Mouse (Mus musculus) hindbrain, embryonic 14.5 days (tissue): Measurements from ENCODE around the gene Stk17b. TPM values are rescaled to one million over a fixed set of nuclear protein-coding genes. Genes with fewer than 3 reads are reported as not detected.

Experiments used
- ATAC-seq: fragments of 200-750 bp; cut with Nextera tagmentation; 2 replicates; pipeline ENCODE4 v1.8.0; 2017; ENCODE audit warnings: moderate number of reproducible peaks, mild to moderate bottlenecking, moderate TSS enrichment, moderate library complexity; ENCODE audit not compliant: low FRiP score
- DNase-seq: peaks from one replicate; pipeline ENCODE4 v3.0.0-alpha.2; 2015; ENCODE audit warnings: low spot score
- H3K27ac ChIP-seq: fragments of 300-500 bp; sonication (generic); 2 replicates; pipeline ENCODE4 v1.5.1; 2014; ENCODE audit warnings: mild to moderate bottlenecking, moderate library complexity
- H3K27me3 ChIP-seq: fragments of 300-500 bp; sonication (generic); 2 replicates; pipeline ENCODE4 v1.6.1; 2014; ENCODE audit warnings: mild to moderate bottlenecking, low read length, mixed read lengths; ENCODE audit not compliant: control insufficient read depth, insufficient read depth
- H3K36me3 ChIP-seq: fragments of 300-500 bp; sonication (generic); replicated peaks from 2 replicates; pipeline ENCODE4 v1.6.1; 2014; ENCODE audit not compliant: control insufficient read depth, insufficient read depth
- H3K4me1 ChIP-seq: fragments of 300-500 bp; sonication (generic); replicated peaks from 2 replicates; pipeline ENCODE4 v1.6.1; 2014; ENCODE audit warnings: antibody characterized with exemption, low read length, mixed read lengths; ENCODE audit not compliant: control insufficient read depth, insufficient read depth
- H3K4me2 ChIP-seq: fragments of 300-500 bp; sonication (generic); replicated peaks from 2 replicates; pipeline ENCODE4 v1.6.1; 2014; ENCODE audit warnings: mild to moderate bottlenecking, moderate library complexity
- H3K4me3 ChIP-seq: fragments of 300-500 bp; sonication (generic); replicated peaks from 2 replicates; pipeline ENCODE4 v1.5.1; 2014; ENCODE audit warnings: mild to moderate bottlenecking, low read length
- H3K9ac ChIP-seq: fragments of 300-500 bp; sonication (generic); 2 replicates; pipeline ENCODE4 v1.6.1; 2014
- H3K9me3 ChIP-seq: fragments of 300-500 bp; sonication (generic); 2 replicates; pipeline ENCODE4 v1.6.1; 2016; ENCODE audit warnings: low read length; ENCODE audit not compliant: control insufficient read depth
- WGBS: fragments of 180-500 bp; shearing (Covaris S2); extraction: QIAGEN DNeasy Blood & Tissue Kit; methylation state at CpG from one replicate; pipeline ENCODE4 v1.1.7; 2014; 5-methylcytosine and 5-hydroxymethylcytosine counted together
- polyA plus RNA-seq: library from polyadenylated mRNA; unstranded; fragments of >200 nt; fragmentation: Nextera tagmentation; extraction: Ambion mirVana; gene quantifications from 2 replicates; pipeline ENCODE4 v1.2.1, GENCODE M21; 2014

Gene Stk17b
- polyA plus RNA-seq, 1 experiment from 2014 or later = 5.6 TPM

DNA sequence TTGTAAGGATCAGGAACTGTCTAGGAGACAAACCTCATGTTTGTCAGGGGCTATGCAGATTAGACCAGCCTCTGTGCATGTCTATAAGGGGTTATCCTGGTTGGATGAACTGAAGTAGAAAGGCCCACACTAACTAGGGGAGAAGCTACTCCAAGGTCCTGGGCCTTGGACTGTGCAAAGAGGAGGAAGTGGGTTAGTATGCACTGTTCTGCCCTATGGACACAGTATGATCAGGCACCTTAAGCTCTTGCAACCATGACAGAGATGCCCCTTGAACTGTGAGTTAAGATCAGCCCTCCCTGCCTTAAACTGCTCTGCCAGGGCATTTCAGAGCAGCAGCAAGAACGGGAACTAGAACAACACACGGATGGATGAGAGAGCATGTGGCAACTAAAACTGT is 31.3 kb upstream of the Stk17b start:
- DNase-seq (no peak), ATAC-seq (no peak)
- H3K4me3 ChIP-seq = no peak overlapping the region
- no peaks in the 10 kb centered on the region for H3K36me3 ChIP-seq
- no peaks in the 10 kb centered on the region for H3K9me3 ChIP-seq
- WGBS = 87% methylated on average over 2 of the region's 2 CpGs
- no peak overlapping the region for H3K4me2 ChIP-seq
- no peaks in the 10 kb centered on the region for H3K4me1 ChIP-seq
- no peak overlapping the region for H3K9ac ChIP-seq
- H3K27ac ChIP-seq = no peak overlapping the region
- no peaks in the 10 kb centered on the region for H3K27me3 ChIP-seq

DNA sequence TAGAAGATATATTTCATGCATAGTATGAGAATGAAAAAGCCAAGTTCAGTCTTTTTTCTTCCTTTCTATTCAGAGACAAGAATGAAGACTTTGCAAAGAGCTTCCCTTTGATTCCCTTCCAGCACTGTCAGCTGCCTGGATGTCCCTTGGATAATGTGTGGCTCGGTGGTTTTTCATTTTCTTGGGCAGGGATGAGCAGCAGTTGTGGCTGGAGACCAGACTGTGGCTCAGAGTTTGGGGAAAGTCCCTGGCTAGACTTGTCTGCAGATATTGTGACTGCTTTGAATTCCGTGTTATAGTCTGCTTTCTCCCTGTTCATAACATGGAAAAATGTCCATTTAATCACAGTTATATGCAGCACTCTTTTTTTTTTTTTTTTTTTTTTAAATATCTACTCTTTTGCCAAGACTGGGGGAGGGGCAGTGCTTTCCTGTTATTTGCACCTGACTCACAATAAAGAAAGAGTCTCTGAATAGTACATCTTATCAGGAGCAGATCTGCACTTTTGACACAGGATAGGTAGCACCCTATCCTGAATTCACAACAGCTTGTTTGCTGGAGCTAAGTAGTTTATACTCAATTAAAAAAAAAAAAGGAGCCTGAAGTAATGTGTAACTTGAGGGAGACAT is 29.2 kb upstream of the Stk17b start:
- ATAC-seq (no peak), DNase-seq (no peak)
- H3K4me1 ChIP-seq = no peaks in the 10 kb centered on the region
- no peaks in the 10 kb centered on the region for H3K36me3 ChIP-seq
- no peak overlapping the region for H3K9ac ChIP-seq
- no peaks in the 10 kb centered on the region for H3K27me3 ChIP-seq
- WGBS = 59% methylated on average over 2 of the region's 2 CpGs
- H3K9me3 ChIP-seq = no peaks in the 10 kb centered on the region
- H3K4me2 ChIP-seq = no peak overlapping the region
- no peak overlapping the region for H3K27ac ChIP-seq
- no peak overlapping the region for H3K4me3 ChIP-seq

DNA sequence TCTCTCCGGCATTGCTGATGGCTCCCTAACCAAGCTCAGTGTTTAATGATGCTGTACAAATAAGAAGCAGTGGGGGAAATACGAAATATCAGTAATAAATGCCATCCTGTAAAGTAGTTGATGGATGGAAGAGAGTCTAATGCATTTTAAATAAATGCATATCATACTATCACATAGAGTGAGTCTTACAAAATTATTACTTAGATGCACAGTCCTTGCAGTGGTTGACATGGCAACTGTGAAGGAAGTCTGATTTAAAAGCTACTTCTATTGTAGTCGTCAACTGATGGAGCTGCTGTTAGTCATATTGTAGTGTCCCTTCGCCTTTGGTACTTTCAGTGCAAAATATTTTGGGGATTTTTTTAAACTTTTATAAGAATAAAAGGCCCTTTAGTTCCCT is 26.9 kb upstream of the Stk17b start:
- DNase-seq = no peak
- no peak overlapping the region for H3K4me3 ChIP-seq
- H3K9ac ChIP-seq = no peak overlapping the region
- H3K27ac ChIP-seq = no peak overlapping the region
- 84% methylated on average over 4 of the region's 4 CpGs for WGBS
- no peak overlapping the region for H3K4me2 ChIP-seq
- H3K27me3 ChIP-seq = no peaks in the 10 kb centered on the region
- no peaks in the 10 kb centered on the region for H3K4me1 ChIP-seq
- no peaks in the 10 kb centered on the region for H3K9me3 ChIP-seq
- H3K36me3 ChIP-seq = no peaks in the 10 kb centered on the region
- ATAC-seq = no peak

DNA sequence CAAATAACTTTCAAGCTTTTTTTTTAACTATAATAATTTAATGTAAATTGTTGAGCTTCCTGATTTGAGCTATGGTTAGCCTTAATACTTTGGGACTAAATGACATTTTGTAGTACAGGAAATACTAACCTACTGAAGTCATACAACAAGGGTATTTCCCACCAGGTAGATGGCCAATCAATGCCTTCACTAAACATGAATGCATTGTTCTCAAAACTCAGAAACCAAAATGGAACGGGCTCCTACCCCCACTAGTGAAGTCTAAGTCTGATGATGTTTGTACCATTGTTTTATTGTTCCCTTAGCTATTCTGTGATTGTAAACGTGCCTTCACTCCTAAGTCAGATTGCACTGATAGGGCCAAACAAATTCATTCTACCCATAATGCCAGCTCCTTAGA is 23.2 kb upstream of the Stk17b start:
- DNase-seq (no peak), ATAC-seq (no peak)
- Histone ChIP-seq H3K27ac (no peak overlapping the region), H3K36me3 (no peaks in the 10 kb centered on the region), H3K4me2 (no peak overlapping the region), H3K4me1 (no peaks in the 10 kb centered on the region), H3K27me3 (no peaks in the 10 kb centered on the region), H3K9me3 (no peaks in the 10 kb centered on the region), H3K9ac (no peak overlapping the region), H3K4me3 (no peak overlapping the region)
- 79% methylated on average over 2 of the region's 2 CpGs for WGBS

DNA sequence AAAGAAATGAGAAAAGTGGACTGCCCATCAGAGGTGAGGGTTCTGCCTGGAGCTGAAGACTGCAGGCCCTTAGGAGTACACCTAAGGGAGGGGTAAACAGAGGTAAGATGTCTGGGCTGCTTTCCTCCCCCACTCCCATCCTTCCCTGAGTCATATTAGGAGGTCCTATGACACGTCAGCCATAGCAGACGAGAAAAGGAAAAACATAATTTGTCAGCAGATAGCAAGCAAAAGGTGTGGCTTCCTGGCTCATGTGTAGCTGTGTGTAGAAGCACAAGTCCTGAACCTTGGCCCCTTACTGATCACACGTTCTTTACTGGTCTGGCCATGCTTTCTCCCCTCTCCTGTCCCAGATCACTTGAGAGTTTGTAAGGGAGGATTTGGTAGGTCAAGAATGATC is 12.8 kb upstream of the Stk17b start:
- Histone ChIP-seq H3K36me3 (no peaks in the 10 kb centered on the region), H3K4me1 (no peaks in the 10 kb centered on the region), H3K9ac (no peak overlapping the region), H3K27ac (no peak overlapping the region), H3K27me3 (no peaks in the 10 kb centered on the region), H3K4me2 (no peak overlapping the region), H3K9me3 (no peaks in the 10 kb centered on the region), H3K4me3 (no peak overlapping the region)
- DNase-seq = no peak
- 86% methylated on average over 3 of the region's 3 CpGs for WGBS
- ATAC-seq = no peak

DNA sequence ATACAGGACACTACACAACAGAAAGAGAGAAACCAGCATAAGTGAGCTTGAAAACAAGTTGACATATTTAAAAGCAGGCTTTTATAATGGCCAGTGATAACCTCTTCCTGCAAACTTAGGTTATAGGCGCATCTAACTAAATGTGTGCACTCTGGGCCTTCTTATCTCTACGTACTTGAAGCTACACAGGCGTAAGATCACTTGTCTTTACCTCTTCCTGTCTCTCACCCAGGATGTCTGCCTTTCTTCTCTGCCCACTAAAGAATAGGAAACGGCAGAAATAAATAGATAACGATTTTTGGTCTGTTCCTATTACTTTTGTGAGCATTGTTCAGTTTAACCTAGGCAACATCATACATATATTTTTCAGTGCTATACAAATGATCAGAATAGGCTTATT is 12.1 kb upstream of the Stk17b start:
- H3K4me3 ChIP-seq = no peak overlapping the region
- H3K27me3 ChIP-seq = no peaks in the 10 kb centered on the region
- H3K4me1 ChIP-seq = no peaks in the 10 kb centered on the region
- H3K9me3 ChIP-seq = no peaks in the 10 kb centered on the region
- DNase-seq (no peak), ATAC-seq (no peak)
- no peak overlapping the region for H3K9ac ChIP-seq
- 93% methylated on average over 5 of the region's 5 CpGs for WGBS
- no peak overlapping the region for H3K27ac ChIP-seq
- H3K4me2 ChIP-seq = no peak overlapping the region
- H3K36me3 ChIP-seq = no peaks in the 10 kb centered on the region

DNA sequence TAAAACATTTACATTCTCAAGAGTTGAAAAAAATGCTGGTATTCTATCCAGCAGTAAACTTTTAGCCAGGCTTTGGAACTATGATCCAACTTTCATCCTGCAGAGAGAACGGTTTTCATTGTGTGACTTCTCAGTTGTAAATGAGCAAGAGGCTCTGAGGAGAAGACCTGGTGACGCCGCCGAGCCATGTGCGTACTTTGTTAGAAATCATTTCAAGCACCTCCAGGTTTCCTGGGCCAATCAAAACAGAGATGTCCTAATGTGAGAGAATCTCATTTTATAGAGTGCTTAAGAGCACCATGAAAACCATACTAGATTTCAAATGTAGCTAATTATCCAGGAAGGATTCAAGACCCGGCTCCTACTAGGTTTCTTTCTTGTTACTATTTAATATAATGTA is 11.2 kb upstream of the Stk17b start:
- Histone ChIP-seq H3K27me3 (no peaks in the 10 kb centered on the region), H3K4me1 (no peaks in the 10 kb centered on the region), H3K4me3 (no peak overlapping the region), H3K9ac (no peak overlapping the region), H3K36me3 (no peaks in the 10 kb centered on the region), H3K4me2 (no peak overlapping the region), H3K9me3 (no peaks in the 10 kb centered on the region), H3K27ac (no peak overlapping the region)
- DNase-seq (no peak), ATAC-seq (no peak)
- WGBS = 90% methylated on average over 6 of the region's 6 CpGs

DNA sequence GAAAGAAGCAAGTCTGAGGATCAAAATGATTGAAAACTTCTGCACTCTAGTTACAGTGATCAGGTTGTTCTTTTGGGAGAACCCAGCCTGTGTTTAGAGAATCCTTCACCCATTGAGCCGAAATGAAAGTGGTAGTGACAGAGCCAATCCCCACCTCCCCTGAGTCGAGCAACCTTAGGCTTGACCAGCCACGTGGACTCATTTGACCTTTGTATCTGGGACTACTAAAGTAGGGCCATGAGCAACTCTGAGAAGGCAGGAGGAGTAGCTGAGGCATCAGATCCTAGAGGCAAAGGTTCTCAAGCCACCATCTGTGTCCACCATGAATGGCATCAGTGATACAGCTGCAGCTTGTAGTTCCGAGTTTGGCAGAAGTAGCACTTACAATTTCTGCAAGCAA is 10.6 kb upstream of the Stk17b start:
- Histone ChIP-seq H3K4me1 (no peaks in the 10 kb centered on the region), H3K27me3 (no peaks in the 10 kb centered on the region), H3K9ac (no peak overlapping the region), H3K27ac (no peak overlapping the region), H3K36me3 (no peaks in the 10 kb centered on the region), H3K4me2 (no peak overlapping the region), H3K4me3 (no peak overlapping the region), H3K9me3 (no peaks in the 10 kb centered on the region)
- DNase-seq = no peak
- 87% methylated on average over 4 of the region's 4 CpGs for WGBS
- no peak for ATAC-seq

DNA sequence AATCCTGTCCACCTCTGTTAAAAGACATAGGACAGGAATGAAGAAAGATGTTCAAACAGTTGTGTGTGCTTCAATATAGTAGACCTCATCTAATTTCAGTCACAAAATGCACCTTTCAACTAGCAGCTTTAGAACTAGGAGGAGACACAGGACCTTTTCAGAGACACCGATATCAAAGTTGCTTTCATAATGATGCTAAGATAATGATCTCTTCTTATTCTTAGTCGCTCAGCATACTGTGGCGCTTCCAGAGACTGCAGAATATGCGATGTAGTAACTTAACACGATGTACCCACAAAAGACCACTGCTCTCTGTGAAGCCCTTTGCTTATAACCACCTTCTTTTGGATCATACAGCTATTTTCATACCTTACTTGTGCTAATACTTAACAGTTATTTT is 10.1 kb upstream of the Stk17b start:
- Histone ChIP-seq H3K36me3 (no peaks in the 10 kb centered on the region), H3K4me1 (no peaks in the 10 kb centered on the region), H3K4me3 (no peak overlapping the region), H3K9ac (no peak overlapping the region), H3K4me2 (no peak overlapping the region), H3K27ac (no peak overlapping the region), H3K9me3 (no peaks in the 10 kb centered on the region), H3K27me3 (no peaks in the 10 kb centered on the region)
- ATAC-seq = no peak
- DNase-seq = no peak
- WGBS = 94% methylated on average over 5 of the region's 5 CpGs

DNA sequence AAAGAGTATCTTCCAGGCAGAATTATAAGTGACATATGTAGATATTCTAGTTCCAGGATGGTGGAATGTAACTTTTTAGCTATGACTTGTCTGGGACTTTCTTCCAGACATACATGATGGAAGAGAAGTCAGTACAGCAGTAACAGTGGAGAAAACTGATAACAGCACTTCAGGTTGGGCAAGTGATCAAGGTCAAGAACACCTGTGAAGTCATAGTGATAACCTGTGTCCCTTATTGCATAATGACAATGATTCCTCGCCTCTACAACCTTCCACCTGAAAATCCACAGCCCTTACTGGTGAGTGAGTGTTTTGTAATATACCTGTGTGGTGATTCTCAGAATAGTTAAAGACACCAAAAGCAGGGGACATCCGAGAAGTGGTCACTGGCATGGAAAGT is 9.3 kb upstream of the Stk17b start:
- no peak for DNase-seq
- H3K4me3 ChIP-seq = no peak overlapping the region

More for the DNA sequence above, 9.3 kb upstream of the Stk17b start:
- no peak for ATAC-seq
- WGBS = 88% methylated on average over 2 of the region's 2 CpGs
- Histone ChIP-seq H3K36me3 (no peaks in the 10 kb centered on the region), H3K9me3 (no peaks in the 10 kb centered on the region), H3K27ac (no peak overlapping the region), H3K9ac (no peak overlapping the region), H3K27me3 (no peaks in the 10 kb centered on the region), H3K4me1 (no peaks in the 10 kb centered on the region), H3K4me2 (no peak overlapping the region)
